8 mouse cellular contexts compared by ENCODE assay signal in the genomic region with DNA sequence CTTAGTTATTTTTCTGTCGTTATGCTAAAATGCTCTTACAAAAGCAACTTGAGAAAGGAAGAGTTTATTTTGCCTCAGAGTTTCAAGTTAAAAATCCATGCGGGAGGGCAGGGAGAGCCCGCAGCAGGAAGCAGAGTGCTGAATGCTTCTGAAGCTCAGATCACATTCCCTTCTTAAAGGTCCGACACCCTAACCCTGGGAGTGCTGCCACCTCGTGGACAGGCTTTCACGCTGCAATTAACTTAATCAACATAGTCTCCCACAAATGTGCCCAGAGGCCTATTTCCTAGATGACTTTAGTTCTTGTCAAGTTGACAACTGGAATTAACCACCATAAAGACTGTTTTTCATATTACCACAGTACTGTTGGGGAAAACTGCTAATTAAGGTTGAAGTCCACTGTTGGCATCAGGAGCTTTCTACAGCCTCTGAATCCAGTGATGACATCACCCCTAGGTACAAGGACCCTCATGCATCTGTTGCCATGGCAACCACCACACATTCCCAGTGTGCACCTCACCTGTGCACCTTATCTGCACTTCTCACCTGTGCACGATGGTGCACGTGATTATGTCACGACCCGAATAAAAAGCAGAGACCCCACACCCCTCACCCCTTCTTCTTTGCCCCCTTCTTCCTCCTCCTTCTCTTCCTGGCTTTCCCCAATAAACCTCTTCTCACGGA. TPM values are rescaled to one million over a fixed set of nuclear protein-coding genes. Genes with fewer than 3 reads are reported as not detected.
DNase-seq lines count a peak whose midpoint lies in the region; ATAC-seq lines count a peak whose summit lies in the region.

No protein-coding gene starts in this region.

- ATAC-seq in activated CD4-positive, CD25-positive, alpha-beta regulatory T cell, adult 4 months: peak; percentile 46
- no peak for ATAC-seq in hindbrain, embryonic 14.5 days (ENCODE audit: low FRiP score)
- ATAC-seq in liver, embryonic 13.5 days (ENCODE audit: low read depth): no peak

- WGBS in hindbrain, embryonic 14.5 days: 41% methylated on average over 11 of the region's 11 CpGs
- 24% methylated on average over 11 of the region's 11 CpGs for WGBS in liver, embryonic 13.5 days (ENCODE audit: insufficient replicate concordance)

- no peak overlapping the region for H3K27ac ChIP-seq in hindbrain, embryonic 14.5 days
- H3K27ac ChIP-seq in liver, embryonic 13.5 days: no peak overlapping the region

- DNase-seq in right cerebral cortex, adult 18-20 months: peak; percentile 30
- DNase-seq in right cerebral cortex, postnatal 36 days (ENCODE audit: low spot score in 2 of 2): no peak
- peak; percentile 76 for DNase-seq in embryo, embryonic 11 days
- DNase-seq in hindbrain, embryonic 14.5 days (ENCODE audit: low spot score): peak; percentile 76
- peak; percentile 24 for DNase-seq in liver, embryonic 13.5 days
- peak; percentile 82 for DNase-seq in retina, postnatal 1 day
- peak; percentile 49 to 53 for DNase-seq in urinary bladder, postnatal 36 days (ENCODE audit: low spot score in 2 of 2)

- H3K9me3 ChIP-seq in hindbrain, embryonic 14.5 days (ENCODE audit: control insufficient read depth, low read length): no peaks in the 10 kb centered on the region
- no peaks in the 10 kb centered on the region for H3K9me3 ChIP-seq in liver, embryonic 13.5 days (replicated peaks)

- peaks cover 2% of the 10 kb centered on the region; the same call in 1 of the 2 replicates for H3K36me3 ChIP-seq in hindbrain, embryonic 14.5 days (replicated peaks; ENCODE audit: control insufficient read depth, insufficient read depth)
- no peaks in the 10 kb centered on the region for H3K36me3 ChIP-seq in liver, embryonic 13.5 days

- H3K9ac ChIP-seq in hindbrain, embryonic 14.5 days: no peak overlapping the region
- no peak overlapping the region for H3K9ac ChIP-seq in liver, embryonic 13.5 days

- peaks cover 12% of the 10 kb centered on the region; the same call in 1 of the 2 replicates for H3K27me3 ChIP-seq in hindbrain, embryonic 14.5 days (ENCODE audit: control insufficient read depth, insufficient read depth, low read length)
- H3K27me3 ChIP-seq in liver, embryonic 13.5 days: peaks cover 27% of the 10 kb centered on the region

- H3K4me3 ChIP-seq in hindbrain, embryonic 14.5 days (replicated peaks; ENCODE audit: low read length): no peak overlapping the region
- no peak overlapping the region for H3K4me3 ChIP-seq in liver, embryonic 13.5 days (replicated peaks)

- no peaks in the 10 kb centered on the region for H3K4me1 ChIP-seq in hindbrain, embryonic 14.5 days (replicated peaks; ENCODE audit: control insufficient read depth, insufficient read depth, low read length)
- H3K4me1 ChIP-seq in liver, embryonic 13.5 days (replicated peaks): peaks cover 3% of the 10 kb centered on the region; the same call in 1 of the 2 replicates

- no peak overlapping the region for H3K4me2 ChIP-seq in hindbrain, embryonic 14.5 days (replicated peaks)
- no peak overlapping the region for H3K4me2 ChIP-seq in liver, embryonic 13.5 days

RNA-seq across cellular contexts. Expression of a gene that starts 17.5 kb away (rescaled TPM):
- polyA plus RNA-seq in activated CD4-positive, CD25-positive, alpha-beta regulatory T cell, adult 4 months (2017; shearing (Covaris generic)): 100 to 1,000 TPM in 1 of 2 experiments, 10 to 100 TPM in 1; 78.4 to 114 TPM
- 80.0 and 97.7 TPM in 2 replicates for polyA plus RNA-seq in hindbrain, embryonic 14.5 days (2014; fragmentation: Nextera tagmentation; extraction: Ambion mirVana)
- 93.8 and 94.0 TPM in 2 replicates for polyA plus RNA-seq in liver, embryonic 13.5 days (2015; fragmentation: Nextera tagmentation; extraction: Ambion mirVana)

RNA-seq across cellular contexts. Expression of a gene that starts 39.0 kb away (rescaled TPM):
- polyA plus RNA-seq in activated CD4-positive, CD25-positive, alpha-beta regulatory T cell, adult 4 months (2017; shearing (Covaris generic)): 10 to 100 TPM; 18.7 to 26.1 TPM
- 25.8 and 28.8 TPM in 2 replicates for polyA plus RNA-seq in hindbrain, embryonic 14.5 days (2014; fragmentation: Nextera tagmentation; extraction: Ambion mirVana)
- 21.9 and 24.3 TPM in 2 replicates for polyA plus RNA-seq in liver, embryonic 13.5 days (2015; fragmentation: Nextera tagmentation; extraction: Ambion mirVana)

RNA-seq across cellular contexts. Expression of a gene that starts 43.0 kb away (rescaled TPM):
- polyA plus RNA-seq in activated CD4-positive, CD25-positive, alpha-beta regulatory T cell, adult 4 months (2017; shearing (Covaris generic)): 1 to 10 TPM; 7.4 to 9.6 TPM
- polyA plus RNA-seq in hindbrain, embryonic 14.5 days (2014; fragmentation: Nextera tagmentation; extraction: Ambion mirVana): 15.3 and 16.2 TPM in 2 replicates
- polyA plus RNA-seq in liver, embryonic 13.5 days (2015; fragmentation: Nextera tagmentation; extraction: Ambion mirVana): 21.7 and 26.8 TPM in 2 replicates

Comparison
In these comparisons a context has a peak if more than half of its experiments do, and no peak if none do; other contexts are left out.
1. DNase-seq: peak in right cerebral cortex, adult 18-20 months (single experiment), embryo, embryonic 11 days (single experiment), hindbrain, embryonic 14.5 days (single experiment), liver, embryonic 13.5 days (single experiment), retina, postnatal 1 day (single experiment) and urinary bladder, postnatal 36 days (2 of 2); none in right cerebral cortex, postnatal 36 days (0 of 2).